Mouse (Mus musculus): Measurements from ENCODE around the gene Espnl. TPM values are rescaled to one million over a fixed set of nuclear protein-coding genes. Genes with fewer than 3 reads are reported as not detected.

Gene Espnl
- polyA plus RNA-seq (2017; shearing (Covaris generic)) = not detected

DNA sequence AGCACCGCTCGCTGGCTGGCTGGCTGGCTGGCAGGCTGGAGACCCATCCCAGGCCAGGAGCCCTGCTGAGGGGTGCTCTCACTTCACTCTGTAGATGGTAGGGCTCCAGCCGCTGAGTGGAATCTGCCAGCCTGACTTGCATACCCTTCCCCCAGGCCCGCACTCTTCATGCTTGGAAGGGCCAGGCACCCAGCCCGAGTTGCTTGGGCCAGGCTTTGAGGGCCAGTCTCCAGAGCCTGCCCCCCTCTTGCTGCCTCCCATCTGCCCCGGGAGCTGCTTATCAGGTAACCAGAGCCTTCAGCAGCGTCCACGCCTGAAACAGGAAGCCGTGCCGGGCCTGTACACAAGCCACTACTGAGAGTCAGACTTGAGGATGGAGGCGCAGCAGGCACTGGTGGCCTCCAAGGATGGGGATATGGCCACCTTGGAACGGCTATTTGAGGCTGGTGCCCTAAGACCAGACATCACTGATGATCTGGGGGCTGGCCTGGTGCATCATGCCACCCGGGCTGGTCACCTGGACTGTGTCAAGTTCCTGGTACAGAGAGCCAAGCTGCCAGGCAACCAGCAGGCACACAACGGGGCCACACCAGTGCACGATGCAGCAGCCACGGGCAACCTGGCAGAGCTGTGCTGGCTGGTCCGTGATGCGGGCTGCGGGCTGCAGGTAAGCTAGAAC is at the start of gene Espnl:
Gene Espnl (plus strand): TSS at position 316 of the 679 bp plus-strand sequence.

GRCm38 (mm10) chr1:91297799-91298744 is 23.8 kb upstream of the Espnl start, which contains the start of gene Scly:
Gene Scly (plus strand): TSS chr1:91298338.

GRCm38 (mm10) chr1:91350841-91351240 is 29.0 kb downstream of the Espnl start, which contains the start of gene Klhl30:
Gene Klhl30 (plus strand): TSS chr1:91351016.

DNA sequence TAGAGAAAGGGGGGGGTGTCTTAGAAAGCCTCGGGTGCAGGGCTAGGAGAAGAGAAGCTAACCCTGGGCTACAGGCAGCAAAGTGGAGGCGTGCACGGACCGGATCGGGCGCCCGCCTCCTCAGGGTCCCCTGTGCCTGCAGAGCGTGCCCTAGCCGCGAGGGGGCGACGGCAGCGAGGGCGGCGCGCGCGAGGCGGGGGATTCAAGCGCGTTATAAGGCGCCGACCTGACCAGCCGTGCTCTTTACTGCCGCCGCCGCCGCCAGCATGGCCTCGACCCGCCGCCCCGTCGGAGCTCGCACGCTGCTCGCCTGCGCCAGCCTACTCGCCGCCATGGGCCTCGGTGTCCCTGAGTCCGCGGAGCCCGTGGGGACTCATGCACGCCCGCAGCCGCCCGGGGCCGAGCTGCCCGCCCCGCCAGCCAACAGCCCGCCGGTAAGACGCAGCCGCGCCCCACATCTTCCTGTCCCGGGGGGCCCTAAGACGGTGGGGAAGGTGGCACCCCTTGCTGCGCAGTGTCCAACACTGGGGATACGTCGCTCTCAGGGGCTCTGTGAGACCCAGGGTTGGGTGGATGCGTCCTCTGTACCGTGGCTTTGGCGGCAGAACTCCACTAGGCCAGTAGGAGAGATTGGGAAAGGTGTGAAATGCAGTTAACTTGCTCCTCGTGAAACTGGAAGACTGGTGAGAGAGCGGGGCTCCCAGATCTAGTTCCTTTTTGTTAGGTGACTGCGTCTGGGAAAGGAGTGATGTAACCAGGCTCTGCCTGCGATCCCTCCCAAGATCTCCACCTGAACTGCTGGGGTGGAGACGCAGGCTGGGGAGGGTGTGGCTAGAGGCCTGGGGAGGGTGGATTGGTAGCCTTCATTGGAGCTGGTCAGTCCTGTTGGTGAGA is 44.6 kb downstream of the Espnl start, which contains the start of gene Erfe:
Gene Erfe (plus strand): TSS at position 216 of the 894 bp plus-strand sequence.

Other genes starting within 250 kb of the Espnl start
- 1.5 TPM for gene Rbm44, start 177.0 kb upstream of the Espnl start, polyA plus RNA-seq (2017; shearing (Covaris generic))
- gene Ramp1, start 142.3 kb upstream of the Espnl start, polyA plus RNA-seq (2017; shearing (Covaris generic)) = 32.7 TPM
- gene Ube2f, start 71.8 kb upstream of the Espnl start, polyA plus RNA-seq (2017; shearing (Covaris generic)) = 106 TPM
- gene Scly, start 23.7 kb upstream of the Espnl start, polyA plus RNA-seq (2017; shearing (Covaris generic)) = 59.4 TPM
- not detected for gene Klhl30, start 28.9 kb downstream of the Espnl start, polyA plus RNA-seq (2017; shearing (Covaris generic))
- gene Erfe, start 44.4 kb downstream of the Espnl start, polyA plus RNA-seq (2017; shearing (Covaris generic)) = not detected
- gene Ilkap, start 76.7 kb downstream of the Espnl start, polyA plus RNA-seq (2017; shearing (Covaris generic)) = 51.6 TPM
- gene Hes6, start 92.0 kb downstream of the Espnl start, polyA plus RNA-seq (2017; shearing (Covaris generic)) = 43.7 TPM
- 4.1 TPM for gene Per2, start 137.2 kb downstream of the Espnl start, polyA plus RNA-seq (2017; shearing (Covaris generic))
- 2.5 TPM for gene Traf3ip1, start 172.6 kb downstream of the Espnl start, polyA plus RNA-seq (2017; shearing (Covaris generic))
- gene Asb1, start 218.5 kb downstream of the Espnl start, polyA plus RNA-seq (2017; shearing (Covaris generic)) = 14.9 TPM